10 mouse cellular contexts compared by ENCODE assay signal in genomic region chr1:90842789-90843587, GRCm38 (mm10). TPM values are rescaled to one million over a fixed set of nuclear protein-coding genes. Genes with fewer than 3 reads are reported as not detected.
DNase-seq lines count a peak whose midpoint lies in the region; ATAC-seq and TF ChIP-seq lines count a peak whose summit lies in the region.
"Had no signal": no experiment of that assay in that cellular context is flagged by ENCODE, and none has a peak within 500 bp of the region (broad histone marks: within the 10 kb centered on the region; RNA-seq: fewer than 3 reads in every experiment).

No protein-coding gene starts in this region.

- no peaks in the 10 kb centered on the region for H3K27me3 ChIP-seq in kidney, postnatal 0 days (ENCODE audit: insufficient read depth, low read length)
- no peaks in the 10 kb centered on the region for H3K27me3 ChIP-seq in intestine, embryonic 14.5 days (replicated peaks; ENCODE audit: control insufficient read depth, insufficient read depth, low read length)
- no peaks in the 10 kb centered on the region for H3K27me3 ChIP-seq in neural tube, embryonic 14.5 days (ENCODE audit: control insufficient read depth, insufficient read depth, low read length)
- H3K27me3 ChIP-seq in forebrain, embryonic 16.5 days (replicated peaks; ENCODE audit: control insufficient read depth, insufficient read depth, low read length) = no peaks in the 10 kb centered on the region

- H3K4me3 ChIP-seq in kidney, postnatal 0 days (replicated peaks; ENCODE audit: low read depth, low read length) = peak overlapping the region; percentile 33
- peak overlapping the region; percentile 73 for H3K4me3 ChIP-seq in gastrocnemius, adult 2 months
- H3K4me3 ChIP-seq in intestine, embryonic 14.5 days (ENCODE audit: low read depth, low read length) = peak overlapping the region; percentile 47
- 0 out of 2 replicates have a peak overlapping the region, but pooled peaks have one; percentile 6 for H3K4me3 ChIP-seq in neural tube, embryonic 14.5 days (ENCODE audit: low read depth, low read length)
- no peak overlapping the region for H3K4me3 ChIP-seq in forebrain, embryonic 16.5 days (replicated peaks; ENCODE audit: low read length)

- no peaks in the 10 kb centered on the region for H3K4me1 ChIP-seq in kidney, postnatal 0 days (replicated peaks; ENCODE audit: insufficient read depth, low read length)
- H3K4me1 ChIP-seq in intestine, embryonic 14.5 days (replicated peaks; ENCODE audit: control insufficient read depth, insufficient read depth, low read length) = peaks cover 26% of the 10 kb centered on the region
- no peaks in the 10 kb centered on the region for H3K4me1 ChIP-seq in neural tube, embryonic 14.5 days (ENCODE audit: control insufficient read depth, insufficient read depth, low read length)
- no peaks in the 10 kb centered on the region for H3K4me1 ChIP-seq in forebrain, embryonic 16.5 days (replicated peaks; ENCODE audit: control insufficient read depth, insufficient read depth, low read length)

- TF ChIP-seq CTCF in kidney, postnatal 0 days (IDR thresholded peaks at IDR 0.05; ENCODE audit: low read depth) = no peak
- no peak for TF ChIP-seq CTCF in gastrocnemius, adult 2 months (IDR thresholded peaks at IDR 0.05)

- DNase-seq in kidney, postnatal 0 days (ENCODE audit: low spot score) = no peak
- DNase-seq in kidney, adult 9 months = no peak
- DNase-seq in gastrocnemius, adult 2 months = peak; percentile 75
- DNase-seq in intestine, embryonic 14.5 days (ENCODE audit: low spot score) = no peak
- no peak for DNase-seq in spleen, postnatal 14 days (ENCODE audit: low spot score in 2 of 2)
- DNase-seq in left cerebral cortex, adult 18-20 months (ENCODE audit: low spot score in 2 of 2) = no peak

- no peaks in the 10 kb centered on the region for H3K9me3 ChIP-seq in kidney, postnatal 0 days (replicated peaks; ENCODE audit: low read length)
- no peaks in the 10 kb centered on the region for H3K9me3 ChIP-seq in intestine, embryonic 14.5 days (ENCODE audit: control insufficient read depth, low read length)
- no peaks in the 10 kb centered on the region for H3K9me3 ChIP-seq in neural tube, embryonic 14.5 days (ENCODE audit: control insufficient read depth, low read length)
- H3K9me3 ChIP-seq in forebrain, embryonic 16.5 days (ENCODE audit: control insufficient read depth, low read length) = no peaks in the 10 kb centered on the region

- peak overlapping the region; percentile 44; the same call in 1 of the 2 replicates for H3K9ac ChIP-seq in kidney, postnatal 0 days (ENCODE audit: low read depth, low read length)
- H3K9ac ChIP-seq in intestine, embryonic 14.5 days (ENCODE audit: low read length) = peak overlapping the region; percentile 57
- H3K9ac ChIP-seq in neural tube, embryonic 14.5 days (replicated peaks; ENCODE audit: low read depth, low read length) = no peak overlapping the region
- H3K9ac ChIP-seq in forebrain, embryonic 16.5 days (replicated peaks; ENCODE audit: low read depth, low read length) = no peak overlapping the region

- no peaks in the 10 kb centered on the region for H3K36me3 ChIP-seq in kidney, postnatal 0 days (ENCODE audit: insufficient read depth, low read length)
- no peaks in the 10 kb centered on the region for H3K36me3 ChIP-seq in intestine, embryonic 14.5 days (ENCODE audit: control insufficient read depth, insufficient read depth, low read length)
- H3K36me3 ChIP-seq in neural tube, embryonic 14.5 days (ENCODE audit: control insufficient read depth, insufficient read depth, low read length) = no peaks in the 10 kb centered on the region
- H3K36me3 ChIP-seq in forebrain, embryonic 16.5 days (ENCODE audit: control insufficient read depth, insufficient read depth) = no peaks in the 10 kb centered on the region

- no peak for ATAC-seq in kidney, postnatal 0 days (replicated peaks; ENCODE audit: low FRiP score, low read depth)
- ATAC-seq in intestine, embryonic 14.5 days (replicated peaks; ENCODE audit: low FRiP score, low TSS enrichment, low read depth) = no peak
- ATAC-seq in neural tube, embryonic 14.5 days (ENCODE audit: low read depth) = no peak
- ATAC-seq in forebrain, embryonic 16.5 days = no peak
- ATAC-seq: forebrain, embryonic 14.5 days had no signal

- intact Hi-C loops in gastrocnemius, adult 2 months (cut with DNase I) = no loop called here

- 57% methylated on average over 9 of the region's 9 CpGs for WGBS in kidney, postnatal 0 days
- 65% methylated on average over 9 of the region's 9 CpGs for WGBS in intestine, embryonic 14.5 days
- WGBS in neural tube, embryonic 14.5 days = 77% methylated on average over 9 of the region's 9 CpGs
- WGBS in forebrain, embryonic 16.5 days = 82% methylated on average over 9 of the region's 9 CpGs

- H3K27ac ChIP-seq in kidney, postnatal 0 days = 0 out of 2 replicates have a peak overlapping the region, but pooled peaks have one; percentile 42
- H3K27ac ChIP-seq in gastrocnemius, adult 2 months = peak overlapping the region; percentile 91
- peak overlapping the region; percentile 80 for H3K27ac ChIP-seq in intestine, embryonic 14.5 days (ENCODE audit: low read depth)
- no peak overlapping the region for H3K27ac ChIP-seq in neural tube, embryonic 14.5 days (ENCODE audit: low read depth, low read length)
- no peak overlapping the region for H3K27ac ChIP-seq in forebrain, embryonic 16.5 days (ENCODE audit: low read length)
- H3K27ac ChIP-seq: macrophage had no signal

- H3K4me2 ChIP-seq in kidney, postnatal 0 days (ENCODE audit: low read length) = peak overlapping the region; percentile 57
- peak overlapping the region; percentile 56 for H3K4me2 ChIP-seq in intestine, embryonic 14.5 days (ENCODE audit: low read length)
- H3K4me2 ChIP-seq in neural tube, embryonic 14.5 days (ENCODE audit: low read depth, low read length) = no peak overlapping the region
- no peak overlapping the region for H3K4me2 ChIP-seq in forebrain, embryonic 16.5 days (ENCODE audit: low read length)

RNA-seq across cellular contexts. Expression of gene Col6a3, which starts 0.8 kb away (rescaled TPM):
- polyA plus RNA-seq in kidney, postnatal 0 days (2015; fragmentation: Nextera tagmentation; extraction: Ambion mirVana) = 19.9 and 24.3 TPM in 2 replicates
- 10 to 100 TPM; 21.6 to 51.5 TPM for total RNA-seq in gastrocnemius, adult 2 months (2021)
- 103 TPM in 2 replicates for polyA plus RNA-seq in intestine, embryonic 14.5 days (2014; fragmentation: Nextera tagmentation; extraction: Ambion mirVana)
- polyA plus RNA-seq in neural tube, embryonic 14.5 days (2014; fragmentation: Nextera tagmentation; extraction: Ambion mirVana) = 1.1 and 16.9 TPM in 2 replicates
- total RNA-seq in left cerebral cortex, adult 18-20 months (2021) = 1 to 10 TPM; 4.3 to 4.5 TPM
- 5.0 and 10.5 TPM in 2 replicates for polyA plus RNA-seq in forebrain, embryonic 16.5 days (2015; fragmentation: Nextera tagmentation; extraction: Ambion mirVana)

Comparison
In these comparisons a context has a peak if more than half of its experiments do, and no peak if none do; other contexts are left out.
1. H3K27ac ChIP-seq: peak in kidney, postnatal 0 days (single experiment), gastrocnemius, adult 2 months (single experiment) and intestine, embryonic 14.5 days (single experiment); none in neural tube, embryonic 14.5 days (single experiment) and forebrain, embryonic 16.5 days (single experiment).
2. H3K4me2 ChIP-seq: peak in kidney, postnatal 0 days (single experiment) and intestine, embryonic 14.5 days (single experiment); none in neural tube, embryonic 14.5 days (single experiment) and forebrain, embryonic 16.5 days (single experiment).
3. H3K9ac ChIP-seq: peak in kidney, postnatal 0 days (single experiment) and intestine, embryonic 14.5 days (single experiment); none in neural tube, embryonic 14.5 days (single experiment) and forebrain, embryonic 16.5 days (single experiment).